Mouse (Mus musculus): ENCODE measurements around the gene Mcrip1. TPM values are rescaled to one million over a fixed set of nuclear protein-coding genes. Genes with fewer than 3 reads are reported as not detected.
A peak's percentile ranks its signal among the peaks of the same experiment; 100 is the strongest.

Gene Mcrip1
- 209 and 215 TPM in 2 replicates for polyA plus RNA-seq (2015; fragmentation: Nextera tagmentation; extraction: Ambion mirVana)

DNA sequence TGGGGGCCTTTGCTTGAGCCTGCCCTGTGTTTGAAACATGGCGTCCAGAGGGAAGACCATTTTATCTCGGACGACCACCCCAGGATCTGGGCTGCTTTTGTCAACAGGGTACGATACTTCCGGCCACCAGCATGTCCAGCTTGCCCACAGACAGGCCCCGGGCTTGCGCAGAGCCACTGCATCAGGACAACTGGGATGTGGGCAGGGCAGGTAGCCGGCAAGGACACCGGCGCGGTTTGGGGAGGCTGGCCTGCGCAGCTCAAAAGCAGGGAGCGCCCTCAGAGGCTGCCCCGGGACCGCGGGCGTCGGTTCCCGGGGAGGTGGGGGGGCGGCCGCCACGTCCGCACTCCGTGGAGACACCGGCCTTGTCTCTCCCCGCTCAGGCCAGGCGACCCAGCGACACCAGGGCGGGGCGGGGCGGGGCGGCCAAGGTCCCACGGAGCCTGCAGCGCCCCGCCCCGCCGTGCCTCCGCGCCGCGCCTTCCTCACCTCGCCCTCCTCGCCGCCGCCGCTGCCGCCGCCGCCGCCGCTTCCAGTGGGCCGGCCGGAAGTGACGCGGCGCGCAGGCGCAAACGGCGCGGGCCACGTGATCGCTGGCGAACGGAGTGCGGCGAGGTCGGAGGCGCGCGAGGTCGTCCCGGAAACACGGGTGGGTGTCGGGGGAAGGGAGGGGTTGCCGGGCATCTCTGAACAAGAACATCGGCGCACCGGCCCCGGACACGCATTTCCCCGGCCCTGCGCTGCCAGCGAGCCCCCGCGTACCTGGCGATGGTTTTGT lies at the start of gene Mcrip1:
TSS of gene Mcrip1 (minus strand) at position 560 of the 778 bp plus-strand sequence.
- peaks cover 4% of the 10 kb centered on the region; the same call in 1 of the 2 replicates for H3K36me3 ChIP-seq (ENCODE audit: insufficient read depth, low read length)
- TF ChIP-seq EP300 (IDR thresholded peaks at IDR 0.05) (no peak), CTCF (IDR thresholded peaks at IDR 0.05) (no peak)
- H3K4me2 ChIP-seq (replicated peaks; ENCODE audit: low read depth, low read length), result peak within 1 kb of the TSS; percentile 66
- ATAC-seq (peak; percentile 93), DNase-seq (ENCODE audit: low spot score) (peak; percentile 95)
- peaks cover 15% of the 10 kb centered on the region for H3K4me1 ChIP-seq (ENCODE audit: insufficient read depth, low read depth, low read length)
- WGBS, result 2% methylated on average over 59 of the region's 87 CpGs
- H3K4me3 ChIP-seq (ENCODE audit: low read depth, low read length), result peak within 1 kb of the TSS; percentile 76
- H3K9me3 ChIP-seq (ENCODE audit: low read length), result no peaks in the 10 kb centered on the region
- no peaks in the 10 kb centered on the region for H3K27me3 ChIP-seq (replicated peaks; ENCODE audit: insufficient read depth, low read length)
- peak within 1 kb of the TSS; percentile 97 for H3K27ac ChIP-seq (ENCODE audit: low read length)
- peak within 1 kb of the TSS; percentile 89 for H3K9ac ChIP-seq (replicated peaks; ENCODE audit: low read depth)

DNA sequence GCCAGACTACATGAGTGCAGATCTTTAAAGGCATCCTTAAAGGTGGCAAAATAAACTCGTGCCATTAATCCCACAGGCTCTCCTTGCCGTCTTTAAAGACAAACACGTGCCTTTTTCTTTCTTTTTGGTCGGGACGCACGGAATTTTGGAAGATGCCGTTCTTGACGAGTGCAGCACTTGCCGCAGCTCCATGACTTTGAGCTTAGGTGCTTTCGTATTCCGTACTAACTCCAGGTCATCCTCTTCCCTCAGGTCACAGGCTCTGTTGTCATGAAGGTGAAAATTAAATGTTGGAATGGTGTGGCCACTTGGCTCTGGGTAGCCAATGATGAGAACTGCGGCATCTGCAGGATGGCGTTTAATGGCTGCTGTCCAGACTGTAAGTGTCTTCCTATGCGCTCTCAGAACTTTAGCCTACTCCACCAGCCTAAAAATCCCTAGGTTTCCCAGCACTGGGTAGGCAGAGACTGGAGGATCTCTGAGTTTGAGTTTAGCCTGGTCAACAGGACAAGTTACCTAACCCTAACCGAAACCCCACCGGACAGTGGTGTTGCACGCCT lies 49.5 kb upstream of the Mcrip1 start:
- Histone ChIP-seq H3K36me3 (ENCODE audit: insufficient read depth, low read length) (0 out of 2 replicates have a peak, but pooled peaks cover 14% of the 10 kb centered on the region), H3K9ac (replicated peaks; ENCODE audit: low read depth) (peak overlapping the region; percentile 39; the same call in 1 of the 2 replicates), H3K27ac (ENCODE audit: low read length) (peak overlapping the region; percentile 65), H3K27me3 (replicated peaks; ENCODE audit: insufficient read depth, low read length) (no peaks in the 10 kb centered on the region), H3K4me2 (replicated peaks; ENCODE audit: low read depth, low read length) (peak overlapping the region; percentile 95), H3K4me1 (ENCODE audit: insufficient read depth, low read depth, low read length) (peaks cover 12% of the 10 kb centered on the region; the same call in 1 of the 2 replicates), H3K4me3 (ENCODE audit: low read depth, low read length) (peak overlapping the region; percentile 88), H3K9me3 (ENCODE audit: low read length) (no peaks in the 10 kb centered on the region)
- ATAC-seq (no peak), DNase-seq (ENCODE audit: low spot score) (no peak)
- TF ChIP-seq CTCF (IDR thresholded peaks at IDR 0.05) (no peak), EP300 (IDR thresholded peaks at IDR 0.05) (no peak)
- WGBS, result 44% methylated on average over 17 of the region's 17 CpGs

DNA sequence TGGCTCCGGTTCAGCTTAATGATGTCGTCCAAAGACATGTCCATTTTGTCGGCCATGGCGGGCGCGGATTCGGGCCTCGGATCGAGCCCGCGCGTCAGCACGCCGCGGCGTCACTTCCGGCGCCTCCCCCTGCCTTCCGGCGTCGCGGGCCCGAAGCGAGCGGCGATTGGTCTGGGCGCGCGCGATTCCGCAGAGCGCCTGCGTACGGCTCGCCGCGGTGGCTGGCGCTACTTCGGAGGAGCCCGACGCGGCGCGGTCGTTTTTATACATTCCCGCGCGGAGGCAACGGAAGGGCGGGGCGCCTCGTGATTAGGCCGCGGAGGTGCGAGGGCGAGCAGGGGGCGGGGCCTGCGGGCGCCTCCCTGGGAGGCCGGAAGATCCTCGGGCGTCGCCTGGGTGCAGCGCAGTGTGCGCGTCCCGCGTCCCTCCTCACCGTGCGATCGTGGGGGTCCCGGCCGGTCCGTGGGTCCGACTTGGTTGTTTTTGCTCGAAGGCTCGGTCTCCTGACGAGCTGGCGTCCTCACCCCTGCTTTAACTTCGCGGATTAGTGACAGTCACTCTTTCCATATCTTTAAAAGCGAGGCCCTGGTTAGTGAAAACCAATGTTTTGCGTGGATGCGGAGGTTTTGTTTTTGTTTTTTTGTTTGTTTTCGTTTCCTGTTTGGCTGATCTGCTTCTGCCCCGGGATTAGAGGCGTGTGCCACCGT lies 48.9 kb upstream of the Mcrip1 start, which contains the start of the genes Alyref and Anapc11:
TSS of gene Alyref (minus strand) at position 83 of the 707 bp plus-strand sequence.
TSS of gene Anapc11 (plus strand) at position 139 of the 707 bp plus-strand sequence.
- Histone ChIP-seq H3K4me1 (ENCODE audit: insufficient read depth, low read depth, low read length) (peaks cover 12% of the 10 kb centered on the region; the same call in 1 of the 2 replicates), H3K36me3 (ENCODE audit: insufficient read depth, low read length) (peaks cover 19% of the 10 kb centered on the region; the same call in 1 of the 2 replicates), H3K4me2 (replicated peaks; ENCODE audit: low read depth, low read length) (peak within 1 kb of the TSS; percentile 95), H3K27ac (ENCODE audit: low read length) (peak within 1 kb of the TSS; percentile 89), H3K27me3 (replicated peaks; ENCODE audit: insufficient read depth, low read length) (no peaks in the 10 kb centered on the region), H3K9ac (replicated peaks; ENCODE audit: low read depth) (peak within 1 kb of the TSS; percentile 91), H3K9me3 (ENCODE audit: low read length) (no peaks in the 10 kb centered on the region), H3K4me3 (ENCODE audit: low read depth, low read length) (peak within 1 kb of the TSS; percentile 88)
- TF ChIP-seq EP300 (IDR thresholded peaks at IDR 0.05) (no peak), CTCF (IDR thresholded peaks at IDR 0.05) (peak; percentile 20; the same call in 1 of the 2 replicates)
- peak; percentile 98 for DNase-seq (ENCODE audit: low spot score)
- ATAC-seq, result peak; percentile 99
- under 1% methylated on average over 57 of the region's 88 CpGs for WGBS

DNA sequence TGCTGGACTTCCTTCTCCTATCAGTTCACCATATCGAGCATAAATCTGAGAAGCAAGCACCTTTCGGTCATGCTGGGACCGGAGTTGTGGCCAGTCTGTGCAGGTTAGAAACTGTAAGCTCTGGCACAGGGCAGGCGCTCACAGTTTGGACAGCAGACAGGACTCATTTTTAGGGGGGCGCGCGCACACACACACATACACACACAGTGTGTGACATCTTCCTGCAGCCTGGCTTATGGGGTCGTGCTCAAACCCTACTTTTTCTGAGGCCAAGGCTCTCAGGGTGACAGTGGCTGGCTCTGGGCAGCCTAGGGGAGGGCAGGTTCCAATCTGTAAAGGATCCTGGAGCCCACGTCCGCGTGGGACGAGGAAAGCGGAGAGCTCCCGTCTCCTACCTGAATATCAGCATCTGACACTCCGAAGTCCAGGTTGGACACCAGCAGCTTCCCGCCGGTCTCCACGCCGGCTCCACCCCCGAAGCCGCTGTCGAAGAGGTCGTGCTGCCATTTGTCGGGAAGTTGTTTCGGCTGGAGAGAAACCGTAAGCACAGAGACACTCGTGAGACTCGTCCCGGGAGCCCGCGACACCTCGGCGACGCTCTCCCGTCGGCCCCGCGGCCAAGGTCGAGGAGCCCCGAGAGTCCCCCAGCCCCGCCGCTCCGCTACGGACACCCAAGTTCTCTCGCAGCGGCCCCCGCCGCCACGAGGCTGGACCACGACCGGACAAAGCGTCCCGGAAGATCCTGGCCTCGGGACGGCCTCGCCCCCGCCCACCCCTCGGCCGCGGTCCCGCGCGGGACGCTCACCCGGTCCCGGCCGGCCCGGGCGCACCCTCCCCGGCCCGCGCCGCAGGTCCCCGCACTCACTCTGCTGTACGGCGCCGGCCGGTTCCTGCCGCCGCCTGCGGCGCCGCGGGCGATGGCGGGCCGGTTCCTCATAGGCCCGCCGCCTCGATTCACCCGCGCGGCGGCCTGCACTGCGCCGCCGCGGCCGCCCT lies 48.0 kb upstream of the Mcrip1 start:
- Histone ChIP-seq H3K27me3 (replicated peaks; ENCODE audit: insufficient read depth, low read length) (no peaks in the 10 kb centered on the region), H3K4me3 (ENCODE audit: low read depth, low read length) (peak overlapping the region; percentile 88), H3K4me2 (replicated peaks; ENCODE audit: low read depth, low read length) (peak overlapping the region; percentile 95), H3K27ac (ENCODE audit: low read length) (peak overlapping the region; percentile 89), H3K4me1 (ENCODE audit: insufficient read depth, low read depth, low read length) (peaks cover 12% of the 10 kb centered on the region; the same call in 1 of the 2 replicates), H3K36me3 (ENCODE audit: insufficient read depth, low read length) (peaks cover 27% of the 10 kb centered on the region; the same call in 1 of the 2 replicates), H3K9ac (replicated peaks; ENCODE audit: low read depth) (peak overlapping the region; percentile 91), H3K9me3 (ENCODE audit: low read length) (no peaks in the 10 kb centered on the region)
- DNase-seq (ENCODE audit: low spot score) (peak; percentile 60), ATAC-seq (peak; percentile 37)
- 5% methylated on average over 53 of the region's 99 CpGs for WGBS
- TF ChIP-seq CTCF (IDR thresholded peaks at IDR 0.05) (no peak), EP300 (IDR thresholded peaks at IDR 0.05) (no peak)

DNA sequence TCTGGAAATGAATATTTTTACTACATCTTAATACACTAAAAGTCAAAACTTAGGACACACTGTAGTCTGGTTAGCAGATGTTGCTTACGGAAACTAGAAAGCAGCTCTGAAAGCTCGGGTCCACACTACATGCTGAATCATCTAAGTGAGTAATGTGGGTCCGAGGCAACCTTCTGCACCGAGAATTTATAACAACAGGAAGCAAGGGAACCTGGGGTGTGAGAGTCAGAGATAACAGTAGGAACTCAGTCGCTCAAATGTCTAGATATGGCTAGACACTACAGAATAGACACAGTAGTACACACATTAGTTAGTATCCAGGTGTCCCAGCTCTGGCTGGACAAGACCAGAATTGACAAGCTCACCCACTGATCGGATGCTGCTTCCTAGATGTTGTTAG lies 39.0 kb upstream of the Mcrip1 start:
- H3K9ac ChIP-seq (replicated peaks; ENCODE audit: low read depth), result no peak overlapping the region
- no peak overlapping the region for H3K4me3 ChIP-seq (ENCODE audit: low read depth, low read length)
- no peaks in the 10 kb centered on the region for H3K9me3 ChIP-seq (ENCODE audit: low read length)
- WGBS, result 87% methylated on average over 6 of the region's 6 CpGs
- no peak for TF ChIP-seq EP300 (IDR thresholded peaks at IDR 0.05)
- no peak for TF ChIP-seq CTCF (IDR thresholded peaks at IDR 0.05)
- no peak for ATAC-seq
- no peak overlapping the region for H3K27ac ChIP-seq (ENCODE audit: low read length)
- H3K27me3 ChIP-seq (replicated peaks; ENCODE audit: insufficient read depth, low read length), result no peaks in the 10 kb centered on the region
- DNase-seq (ENCODE audit: low spot score), result no peak
- H3K4me1 ChIP-seq (ENCODE audit: insufficient read depth, low read depth, low read length), result no peaks in the 10 kb centered on the region
- H3K4me2 ChIP-seq (replicated peaks; ENCODE audit: low read depth, low read length), result no peak overlapping the region
- H3K36me3 ChIP-seq (ENCODE audit: insufficient read depth, low read length), result peaks cover 25% of the 10 kb centered on the region

All from lung, postnatal 0 days (tissue).